Mouse (Mus musculus) gastrocnemius, postnatal 4 days (tissue): ENCODE measurements around the gene Serpine1. TPM values are rescaled to one million over a fixed set of nuclear protein-coding genes. Genes with fewer than 3 reads are reported as not detected.
A peak's percentile ranks its signal among the peaks of the same experiment; 100 is the strongest.

Experiments
- DNase-seq, 2 experiments: peaks; one replicate each; pipeline ENCODE4 v3.0.0; 2021 to 2022; ENCODE audit warnings: low spot score in 2 of 2, mixed read lengths in 2 of 2
- total RNA-seq, 2 experiments: library from RNA; stranded (reverse); gene quantifications; 2 replicates each; pipeline ENCODE4 v1.2.3; 2021

Gene Serpine1
- total RNA-seq, 2 experiments from 2014 or later: 3.6 to 4.9 TPM

DNA sequence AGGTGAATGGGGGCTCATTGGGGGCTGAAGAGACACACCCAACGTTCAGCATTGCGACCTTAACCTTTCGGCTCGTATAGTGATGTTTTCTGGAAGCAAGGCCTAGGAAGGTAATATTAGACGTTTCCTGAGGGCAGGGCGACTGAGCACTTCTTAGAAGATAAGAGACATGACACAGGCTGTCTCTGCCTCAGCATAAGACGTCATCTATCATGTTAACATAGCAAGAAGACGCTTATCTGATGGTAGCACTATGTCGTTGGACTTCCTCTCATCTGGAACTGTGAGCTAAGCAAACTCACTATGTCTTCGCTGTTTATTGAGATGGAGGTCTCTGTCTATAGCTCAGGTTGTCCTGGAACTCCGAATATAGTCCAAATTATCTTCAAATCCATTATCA, 26.4 kb upstream of the Serpine1 start:
- DNase-seq: no peak

GRCm38 (mm10) chr5:137096037-137096436, 24.0 kb upstream of the Serpine1 start:
- peak in 1 of 2 experiments; percentile 59 for DNase-seq

- DNase-seq: no peak
Observed at GRCm38 (mm10) chr5:137095135-137095534, 23.1 kb upstream of the Serpine1 start.

GRCm38 (mm10) chr5:137093720-137094119, 21.7 kb upstream of the Serpine1 start:
- DNase-seq: no peak

DNA sequence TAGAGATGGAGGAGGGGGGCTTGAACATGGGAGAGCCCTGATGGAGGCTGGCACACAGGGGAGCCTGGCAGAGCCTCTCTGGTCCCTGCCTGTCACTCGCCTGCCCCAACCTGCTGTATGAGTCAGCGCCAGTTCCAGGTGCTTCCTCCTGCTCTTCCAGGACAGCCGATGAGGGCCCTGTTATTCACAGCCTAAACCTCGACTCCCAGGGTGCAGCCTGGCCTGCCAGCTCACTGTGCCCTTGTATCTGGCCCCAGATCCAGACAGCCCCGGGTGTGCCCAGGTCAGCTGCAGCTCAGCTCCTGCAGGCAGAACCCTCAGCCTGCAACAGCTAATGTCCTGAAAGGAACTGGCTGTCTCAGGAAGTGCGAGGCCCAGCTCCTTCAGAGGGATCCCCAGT, 19.5 kb upstream of the Serpine1 start:
- DNase-seq: no peak

- DNase-seq: no peak
Observed at GRCm38 (mm10) chr5:137090870-137091269, 18.8 kb upstream of the Serpine1 start.

DNA sequence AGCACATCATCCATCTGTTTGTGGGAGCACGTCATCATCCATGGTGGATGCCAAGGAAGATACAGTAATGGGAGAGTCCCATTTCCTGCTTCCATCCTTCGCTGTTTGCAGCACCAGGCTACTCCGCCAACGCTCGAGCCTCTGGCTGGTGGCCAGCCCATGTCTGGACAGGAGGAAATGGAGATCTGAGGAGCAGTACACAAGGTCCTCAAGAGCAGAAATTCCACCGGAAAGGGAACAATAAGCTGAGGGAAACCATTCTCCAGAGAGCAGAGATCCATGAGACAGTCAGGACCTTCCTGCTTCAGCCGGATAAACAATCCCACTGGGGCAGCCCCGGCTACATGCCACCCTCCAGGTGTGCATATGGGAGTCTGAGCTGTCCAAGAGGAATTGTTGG, 15.3 kb upstream of the Serpine1 start:
- no peak for DNase-seq

- no peak for DNase-seq
Observed at GRCm38 (mm10) chr5:137085731-137086130, 13.7 kb upstream of the Serpine1 start.

GRCm38 (mm10) chr5:137085021-137085420, 13.0 kb upstream of the Serpine1 start:
- no peak for DNase-seq

- DNase-seq: no peak
Observed at GRCm38 (mm10) chr5:137083051-137083450, 11.0 kb upstream of the Serpine1 start.

GRCm38 (mm10) chr5:137079849-137080248, 7.8 kb upstream of the Serpine1 start:
- no peak for DNase-seq

- no peak for DNase-seq
Observed at GRCm38 (mm10) chr5:137078616-137079015, 6.5 kb upstream of the Serpine1 start.

DNA sequence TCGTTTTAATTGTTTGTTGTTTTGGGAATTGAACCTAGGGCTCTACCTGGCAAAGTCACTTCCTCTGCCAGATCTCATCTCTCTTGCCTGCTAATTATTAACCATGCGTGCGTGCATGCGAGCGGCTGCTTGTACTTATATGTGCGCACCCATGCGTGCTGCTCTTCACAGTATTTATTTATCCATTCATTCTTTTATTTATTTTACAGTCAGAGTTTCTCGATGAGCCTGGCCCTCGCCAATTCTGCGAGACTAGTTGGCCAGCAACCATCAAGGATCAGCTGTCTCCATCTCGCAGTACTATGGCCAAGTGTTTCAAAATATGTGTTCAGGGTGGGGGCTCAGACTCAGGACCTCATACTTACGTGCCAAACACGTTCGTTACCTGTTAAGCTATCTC, 6.0 kb upstream of the Serpine1 start:
- peak in 1 of 2 experiments; percentile 38 for DNase-seq

DNA sequence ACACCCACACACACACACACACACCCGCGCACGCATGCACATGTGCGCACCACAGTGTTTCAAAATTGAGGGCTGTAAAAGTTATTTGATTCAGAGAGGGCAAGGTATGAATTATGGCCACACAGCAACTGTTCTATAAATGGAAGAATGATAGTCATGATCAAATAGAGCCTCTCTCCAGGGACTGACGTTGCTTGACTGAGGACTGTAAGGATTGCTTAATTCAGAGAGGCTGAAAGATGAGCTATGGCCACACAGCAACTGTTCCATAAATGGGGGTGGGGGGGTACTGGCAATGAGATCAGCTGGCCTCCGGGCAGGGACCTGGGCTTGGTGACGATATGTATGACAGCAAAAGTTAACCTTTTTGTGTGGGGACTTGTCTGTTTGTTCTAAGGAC, 5.1 kb upstream of the Serpine1 start:
- DNase-seq: no peak

DNA sequence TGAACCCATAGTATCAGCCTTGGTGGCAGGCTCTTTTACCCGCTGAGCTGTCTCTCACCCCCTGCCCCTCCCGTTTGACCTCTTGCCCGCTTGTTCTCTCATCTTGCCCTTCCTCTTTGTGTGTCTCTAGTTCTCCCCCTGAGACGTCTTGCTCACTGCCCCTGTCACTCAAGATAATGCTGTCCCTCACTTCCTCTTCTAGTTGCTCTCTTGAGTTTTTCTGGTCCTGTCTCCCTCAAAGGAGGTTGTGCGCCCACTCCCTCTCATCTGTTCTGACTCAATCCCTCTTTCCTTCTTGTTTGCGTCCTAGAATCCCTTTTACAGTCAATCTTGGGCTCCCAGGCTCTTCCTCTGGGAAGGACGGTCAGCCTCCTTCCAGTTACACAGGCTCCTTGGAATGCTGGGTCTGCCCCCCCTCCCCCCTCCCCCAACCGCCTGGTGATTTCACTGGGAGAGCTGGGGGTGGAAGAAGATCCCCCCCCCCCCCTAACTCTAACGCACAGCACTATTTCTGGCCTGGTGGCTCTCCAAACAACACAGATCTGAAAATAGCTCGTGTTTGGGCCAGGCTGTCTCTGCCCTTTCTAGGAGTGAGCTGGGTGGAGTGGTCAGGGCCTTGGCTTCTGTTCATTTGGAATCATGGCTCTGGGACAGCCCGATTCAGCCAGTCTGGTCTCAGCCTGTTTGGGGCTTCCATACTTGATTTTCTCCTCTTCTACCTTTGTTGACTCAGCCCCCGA, 4.3 kb upstream of the Serpine1 start:
- DNase-seq: no peak

GRCm38 (mm10) chr5:137075726-137076125, 3.7 kb upstream of the Serpine1 start:
- DNase-seq: no peak

DNA sequence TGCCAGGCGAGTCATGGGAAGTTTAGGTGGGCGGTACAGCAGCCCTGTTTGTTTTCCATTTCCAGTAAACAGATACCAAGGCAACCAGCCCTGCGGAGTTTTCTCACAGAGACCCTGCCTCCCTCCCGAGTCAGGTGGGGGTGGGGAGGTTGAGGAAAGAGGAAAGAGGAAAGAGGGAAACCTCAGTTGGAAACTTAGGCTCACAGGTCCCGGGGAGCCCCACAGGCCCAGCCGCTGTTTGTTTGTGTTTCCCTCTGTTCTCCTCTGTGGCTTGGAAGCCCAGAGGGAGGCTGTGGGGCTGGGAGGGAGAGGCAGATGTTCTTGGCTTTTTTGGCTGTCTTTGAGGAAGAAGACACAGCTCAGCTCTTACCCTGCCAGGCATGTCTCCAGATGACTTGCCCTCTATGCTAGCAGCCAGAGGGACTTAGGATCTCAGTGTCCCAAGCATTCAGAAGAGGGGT, 2.2 kb upstream of the Serpine1 start:
- peak in 1 of 2 experiments; percentile 37 for DNase-seq

- no peak for DNase-seq
Observed at GRCm38 (mm10) chr5:137073141-137073540, 1.1 kb upstream of the Serpine1 start.

DNA sequence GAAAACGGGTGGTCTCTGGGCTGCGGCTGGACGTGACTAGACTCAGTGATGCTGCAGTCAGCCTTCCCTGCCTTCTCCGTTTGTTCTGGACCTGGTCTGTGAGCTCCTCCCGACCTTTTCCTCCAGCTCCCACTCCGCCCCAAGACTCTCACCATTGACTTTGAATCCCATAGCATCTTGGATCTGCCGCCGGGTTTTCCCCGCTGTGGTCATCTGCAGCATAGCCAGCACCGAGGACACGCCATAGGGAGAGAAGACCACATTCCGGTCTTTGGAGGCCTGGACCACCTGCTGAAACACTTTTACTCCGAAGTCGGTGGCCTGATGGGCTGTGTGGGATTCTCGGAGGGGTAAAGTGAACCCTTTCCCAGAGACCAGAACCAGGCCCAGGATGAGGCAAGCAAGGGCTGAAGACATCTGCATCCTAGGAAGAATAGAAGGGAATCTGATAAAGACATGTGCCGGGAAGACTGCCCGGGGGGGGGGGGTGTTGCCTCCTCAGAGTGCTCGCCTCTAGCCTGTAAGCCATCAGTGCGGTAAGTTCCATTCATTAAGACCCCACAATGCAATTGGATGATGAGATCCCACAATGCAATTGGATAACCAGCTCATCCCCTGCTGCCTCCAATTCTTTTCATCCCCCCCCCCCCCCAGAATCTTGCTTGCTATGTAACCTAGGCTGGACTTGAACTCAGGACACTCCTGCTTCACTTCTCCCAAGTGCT, 1.0 kb downstream of the Serpine1 start:
- DNase-seq: no peak

- DNase-seq: no peak
Observed at GRCm38 (mm10) chr5:137068711-137069110, 3.4 kb downstream of the Serpine1 start.

DNA sequence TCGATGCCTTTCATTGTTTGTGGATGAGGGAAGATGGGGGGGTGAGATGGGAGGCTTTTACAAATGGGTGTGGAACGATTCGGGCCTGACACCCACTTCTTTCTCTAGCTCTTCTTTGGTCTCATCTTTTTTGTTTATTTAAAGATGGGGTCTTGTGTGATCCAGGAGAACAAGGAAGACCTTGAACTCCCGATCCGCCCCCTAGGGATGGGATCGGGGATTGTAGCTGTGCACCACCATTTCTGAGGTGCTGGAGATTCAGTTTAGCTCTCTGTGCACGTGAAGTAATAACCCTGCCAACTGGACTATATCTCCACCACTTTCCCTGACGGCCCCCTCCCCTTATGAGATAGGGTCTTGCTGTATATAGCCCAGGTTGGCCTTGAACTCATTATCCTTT, 6.1 kb downstream of the Serpine1 start:
- DNase-seq: no peak

- DNase-seq: no peak
Observed at GRCm38 (mm10) chr5:137065454-137065853, 6.6 kb downstream of the Serpine1 start.

- DNase-seq: no peak
Observed at GRCm38 (mm10) chr5:137062601-137063000, 9.5 kb downstream of the Serpine1 start.
